Mouse (Mus musculus) layer of hippocampus, adult 11-12 months (tissue): ENCODE data around the gene Ttc23.

ENCODE experiments used
- DNase-seq: peaks from one replicate; pipeline ENCODE4 v3.0.0; 2022; ENCODE audit warnings: low spot score

The Ttc23 gene

GRCm38 (mm10) chr7:67647277-67647676 is at the start of gene Ttc23:
TSS of gene Ttc23 (plus strand) at chr7:67647410.
- DNase-seq = no peak

GRCm38 (mm10) chr7:67598050-67598449 is 49.2 kb upstream of the Ttc23 start:
- peak; percentile 76 for DNase-seq

- no peak for DNase-seq
Measured at GRCm38 (mm10) chr7:67605114-67605513, 42.1 kb upstream of the Ttc23 start.

GRCm38 (mm10) chr7:67606250-67606649 is 41.0 kb upstream of the Ttc23 start:
- DNase-seq = no peak

- DNase-seq = no peak
Measured at GRCm38 (mm10) chr7:67607669-67608347, 39.4 kb upstream of the Ttc23 start.

- DNase-seq = no peak
Measured at GRCm38 (mm10) chr7:67608348-67609024, 38.7 kb upstream of the Ttc23 start.

GRCm38 (mm10) chr7:67613795-67614463 is 33.3 kb upstream of the Ttc23 start:
- no peak for DNase-seq

- no peak for DNase-seq
Measured at GRCm38 (mm10) chr7:67614464-67614861, 32.7 kb upstream of the Ttc23 start.

GRCm38 (mm10) chr7:67616890-67617289 is 30.3 kb upstream of the Ttc23 start:
- DNase-seq = no peak

- no peak for DNase-seq
Measured at GRCm38 (mm10) chr7:67617646-67618045, 29.6 kb upstream of the Ttc23 start.

GRCm38 (mm10) chr7:67618316-67618715 is 28.9 kb upstream of the Ttc23 start:
- DNase-seq = no peak

- DNase-seq = peak; percentile 30
Measured at GRCm38 (mm10) chr7:67619836-67620235, 27.4 kb upstream of the Ttc23 start.

GRCm38 (mm10) chr7:67622151-67622550 is 25.1 kb upstream of the Ttc23 start:
- DNase-seq = no peak

- no peak for DNase-seq
Measured at GRCm38 (mm10) chr7:67626671-67627070, 20.5 kb upstream of the Ttc23 start.

- no peak for DNase-seq
Measured at GRCm38 (mm10) chr7:67629681-67630080, 17.5 kb upstream of the Ttc23 start.

- DNase-seq = peak; percentile 90
Measured at GRCm38 (mm10) chr7:67630817-67631216, 16.4 kb upstream of the Ttc23 start.

GRCm38 (mm10) chr7:67632380-67632779 is 14.8 kb upstream of the Ttc23 start:
- DNase-seq = no peak

- no peak for DNase-seq
Measured at GRCm38 (mm10) chr7:67634210-67634609, 13.0 kb upstream of the Ttc23 start.

- DNase-seq = no peak
Measured at GRCm38 (mm10) chr7:67636161-67636560, 11.0 kb upstream of the Ttc23 start.

GRCm38 (mm10) chr7:67639006-67639405 is 8.2 kb upstream of the Ttc23 start:
- DNase-seq = peak; percentile 48

- DNase-seq = no peak
Measured at GRCm38 (mm10) chr7:67642955-67643354, 4.3 kb upstream of the Ttc23 start.

GRCm38 (mm10) chr7:67644291-67644690 is 2.9 kb upstream of the Ttc23 start:
- peak; percentile 23 for DNase-seq
